Mouse (Mus musculus): Measurements from ENCODE around the gene L3mbtl4. TPM values are rescaled to one million over a fixed set of nuclear protein-coding genes. Genes with fewer than 3 reads are reported as not detected.
"Not testable (repeated sequence)": the region's sequence is repeated elsewhere in the genome, so short reads cannot be mapped to it uniquely, and the experiment has no call there.

L3mbtl4 gene
- polyA plus RNA-seq, 1 experiment from 2014 or later, result not detected

GRCm38 (mm10) chr17:68333382-68333781, 59.8 kb downstream of the L3mbtl4 start:
- H3K4me1 ChIP-seq (ENCODE audit: control insufficient read depth, low read depth, low read length), result no peaks in the 10 kb centered on the region
- no peaks in the 10 kb centered on the region for H3K9me3 ChIP-seq (replicated peaks; ENCODE audit: control insufficient read depth, low read length)
- no peak overlapping the region for H3K27ac ChIP-seq (ENCODE audit: low read length)
- 30% methylated on average over 3 of the region's 3 CpGs for WGBS (ENCODE audit: insufficient replicate concordance)
- no peaks in the 10 kb centered on the region for H3K27me3 ChIP-seq (ENCODE audit: control insufficient read depth, insufficient read depth, low read depth, low read length)
- H3K4me2 ChIP-seq (ENCODE audit: low read depth, low read length), result no peak overlapping the region
- H3K9ac ChIP-seq (ENCODE audit: low read depth, low read length), result no peak overlapping the region
- no peak overlapping the region for H3K4me3 ChIP-seq (ENCODE audit: low read depth, low read length)
- no peaks in the 10 kb centered on the region for H3K36me3 ChIP-seq (ENCODE audit: control insufficient read depth, insufficient read depth)
- ATAC-seq (ENCODE audit: low read depth), result no peak

GRCm38 (mm10) chr17:68338917-68339553, 65.4 kb downstream of the L3mbtl4 start:
- no peaks in the 10 kb centered on the region for H3K4me1 ChIP-seq (ENCODE audit: control insufficient read depth, low read depth, low read length)
- H3K4me3 ChIP-seq (ENCODE audit: low read depth, low read length), result no peak overlapping the region
- no peak overlapping the region for H3K27ac ChIP-seq (ENCODE audit: low read length)
- H3K36me3 ChIP-seq (ENCODE audit: control insufficient read depth, insufficient read depth), result no peaks in the 10 kb centered on the region
- no peak overlapping the region for H3K4me2 ChIP-seq (ENCODE audit: low read depth, low read length)
- H3K9me3 ChIP-seq (replicated peaks; ENCODE audit: control insufficient read depth, low read length), result no peaks in the 10 kb centered on the region
- 34% methylated on average over 3 of the region's 3 CpGs for WGBS (ENCODE audit: insufficient replicate concordance)
- H3K9ac ChIP-seq (ENCODE audit: low read depth, low read length), result no peak overlapping the region
- no peaks in the 10 kb centered on the region for H3K27me3 ChIP-seq (ENCODE audit: control insufficient read depth, insufficient read depth, low read depth, low read length)
- ATAC-seq (ENCODE audit: low read depth), result no peak

GRCm38 (mm10) chr17:68357687-68358086, 84.1 kb downstream of the L3mbtl4 start:
- Histone ChIP-seq H3K9ac (ENCODE audit: low read depth, low read length) (no peak overlapping the region), H3K4me1 (ENCODE audit: control insufficient read depth, low read depth, low read length) (no peaks in the 10 kb centered on the region), H3K4me3 (ENCODE audit: low read depth, low read length) (no peak overlapping the region), H3K4me2 (ENCODE audit: low read depth, low read length) (no peak overlapping the region), H3K36me3 (ENCODE audit: control insufficient read depth, insufficient read depth) (no peaks in the 10 kb centered on the region), H3K9me3 (replicated peaks; ENCODE audit: control insufficient read depth, low read length) (no peaks in the 10 kb centered on the region), H3K27ac (ENCODE audit: low read length) (no peak overlapping the region), H3K27me3 (ENCODE audit: control insufficient read depth, insufficient read depth, low read depth, low read length) (no peaks in the 10 kb centered on the region)
- WGBS (ENCODE audit: insufficient replicate concordance), result 50% methylated on average over 1 of the region's 1 CpGs
- no peak for ATAC-seq (ENCODE audit: low read depth)

GRCm38 (mm10) chr17:68371101-68371500, 97.5 kb downstream of the L3mbtl4 start:
- Histone ChIP-seq H3K27ac (ENCODE audit: low read length) (no peak overlapping the region), H3K27me3 (ENCODE audit: control insufficient read depth, insufficient read depth, low read depth, low read length) (no peaks in the 10 kb centered on the region), H3K4me3 (ENCODE audit: low read depth, low read length) (no peak overlapping the region), H3K36me3 (ENCODE audit: control insufficient read depth, insufficient read depth) (no peaks in the 10 kb centered on the region), H3K4me1 (ENCODE audit: control insufficient read depth, low read depth, low read length) (no peaks in the 10 kb centered on the region), H3K4me2 (ENCODE audit: low read depth, low read length) (no peak overlapping the region), H3K9me3 (replicated peaks; ENCODE audit: control insufficient read depth, low read length) (no peaks in the 10 kb centered on the region), H3K9ac (ENCODE audit: low read depth, low read length) (no peak overlapping the region)
- WGBS (ENCODE audit: insufficient replicate concordance), result 56% methylated on average over 1 of the region's 1 CpGs
- ATAC-seq (ENCODE audit: low read depth), result no peak

- H3K9me3 ChIP-seq (replicated peaks; ENCODE audit: control insufficient read depth, low read length), result no peaks in the 10 kb centered on the region
- no peaks in the 10 kb centered on the region for H3K27me3 ChIP-seq (ENCODE audit: control insufficient read depth, insufficient read depth, low read depth, low read length)
- WGBS (ENCODE audit: insufficient replicate concordance), result 50% methylated on average over 5 of the region's 5 CpGs
- H3K9ac ChIP-seq (ENCODE audit: low read depth, low read length), result no peak overlapping the region
- no peak for ATAC-seq (ENCODE audit: low read depth)
- H3K36me3 ChIP-seq (ENCODE audit: control insufficient read depth, insufficient read depth), result no peaks in the 10 kb centered on the region
- no peaks in the 10 kb centered on the region for H3K4me1 ChIP-seq (ENCODE audit: control insufficient read depth, low read depth, low read length)
- no peak overlapping the region for H3K27ac ChIP-seq (ENCODE audit: low read length)
- no peak overlapping the region for H3K4me3 ChIP-seq (ENCODE audit: low read depth, low read length)
- no peak overlapping the region for H3K4me2 ChIP-seq (ENCODE audit: low read depth, low read length)
Measured at GRCm38 (mm10) chr17:68388481-68388880, 114.9 kb downstream of the L3mbtl4 start.

GRCm38 (mm10) chr17:68405993-68406392, 132.4 kb downstream of the L3mbtl4 start:
- H3K36me3 ChIP-seq (ENCODE audit: control insufficient read depth, insufficient read depth), result no peaks in the 10 kb centered on the region
- H3K27me3 ChIP-seq (ENCODE audit: control insufficient read depth, insufficient read depth, low read depth, low read length), result no peaks in the 10 kb centered on the region
- H3K9ac ChIP-seq (ENCODE audit: low read depth, low read length), result no peak overlapping the region
- no peaks in the 10 kb centered on the region for H3K4me1 ChIP-seq (ENCODE audit: control insufficient read depth, low read depth, low read length)
- H3K27ac ChIP-seq (ENCODE audit: low read length), result no peak overlapping the region
- H3K4me3 ChIP-seq (ENCODE audit: low read depth, low read length), result no peak overlapping the region
- no peak overlapping the region for H3K4me2 ChIP-seq (ENCODE audit: low read depth, low read length)
- H3K9me3 ChIP-seq (replicated peaks; ENCODE audit: control insufficient read depth, low read length), result no peaks in the 10 kb centered on the region
- ATAC-seq (ENCODE audit: low read depth), result no peak
- 38% methylated on average over 1 of the region's 1 CpGs for WGBS (ENCODE audit: insufficient replicate concordance)

GRCm38 (mm10) chr17:68407121-68407520, 133.5 kb downstream of the L3mbtl4 start:
- H3K4me2 ChIP-seq (ENCODE audit: low read depth, low read length); ATAC-seq (ENCODE audit: low read depth); H3K4me1 ChIP-seq (ENCODE audit: control insufficient read depth, low read depth, low read length); H3K9me3 ChIP-seq (replicated peaks; ENCODE audit: control insufficient read depth, low read length); H3K36me3 ChIP-seq (ENCODE audit: control insufficient read depth, insufficient read depth); H3K4me3 ChIP-seq (ENCODE audit: low read depth, low read length); H3K27me3 ChIP-seq (ENCODE audit: control insufficient read depth, insufficient read depth, low read depth, low read length); H3K27ac ChIP-seq (ENCODE audit: low read length); H3K9ac ChIP-seq (ENCODE audit: low read depth, low read length): not testable (repeated sequence)
- WGBS (ENCODE audit: insufficient replicate concordance), result 23% methylated on average over 1 of the region's 1 CpGs

- ATAC-seq (ENCODE audit: low read depth), result no peak
Measured at GRCm38 (mm10) chr17:68422663-68423498, 149.3 kb downstream of the L3mbtl4 start.

GRCm38 (mm10) chr17:68433576-68433975, 160.0 kb downstream of the L3mbtl4 start:
- H3K4me3 ChIP-seq (ENCODE audit: low read depth, low read length), result no peak overlapping the region
- no peak overlapping the region for H3K4me2 ChIP-seq (ENCODE audit: low read depth, low read length)
- ATAC-seq (ENCODE audit: low read depth), result no peak
- no peaks in the 10 kb centered on the region for H3K27me3 ChIP-seq (ENCODE audit: control insufficient read depth, insufficient read depth, low read depth, low read length)
- 58% methylated on average over 5 of the region's 5 CpGs for WGBS (ENCODE audit: insufficient replicate concordance)
- H3K9me3 ChIP-seq (replicated peaks; ENCODE audit: control insufficient read depth, low read length), result no peaks in the 10 kb centered on the region
- H3K9ac ChIP-seq (ENCODE audit: low read depth, low read length), result no peak overlapping the region
- H3K4me1 ChIP-seq (ENCODE audit: control insufficient read depth, low read depth, low read length), result no peaks in the 10 kb centered on the region
- no peak overlapping the region for H3K27ac ChIP-seq (ENCODE audit: low read length)
- no peaks in the 10 kb centered on the region for H3K36me3 ChIP-seq (ENCODE audit: control insufficient read depth, insufficient read depth)

More at GRCm38 (mm10) chr17:68422663-68423498, 149.3 kb downstream of the L3mbtl4 start:
- H3K9me3 ChIP-seq (replicated peaks; ENCODE audit: control insufficient read depth, low read length), result no peaks in the 10 kb centered on the region
- 68% methylated on average over 12 of the region's 12 CpGs for WGBS (ENCODE audit: insufficient replicate concordance)
- H3K4me1 ChIP-seq (ENCODE audit: control insufficient read depth, low read depth, low read length), result no peaks in the 10 kb centered on the region
- no peak overlapping the region for H3K9ac ChIP-seq (ENCODE audit: low read depth, low read length)
- no peak overlapping the region for H3K4me2 ChIP-seq (ENCODE audit: low read depth, low read length)
- H3K4me3 ChIP-seq (ENCODE audit: low read depth, low read length), result no peak overlapping the region
- H3K27me3 ChIP-seq (ENCODE audit: control insufficient read depth, insufficient read depth, low read depth, low read length), result no peaks in the 10 kb centered on the region
- H3K27ac ChIP-seq (ENCODE audit: low read length), result no peak overlapping the region
- no peaks in the 10 kb centered on the region for H3K36me3 ChIP-seq (ENCODE audit: control insufficient read depth, insufficient read depth)
